Mouse (Mus musculus) embryo, embryonic 9.5 days (tissue): ENCODE data around the gene Arhgap5.
A peak's percentile ranks its signal among the peaks of the same experiment; 100 is the strongest.
"Not testable (repeated sequence)": the region's sequence is repeated elsewhere in the genome, so short reads cannot be mapped to it uniquely, and the experiment has no call there.

Source experiments
- DNase-seq: peaks from one replicate; pipeline ENCODE4 v3.0.0-alpha.2; 2017; ENCODE audit errors: extremely low spot score

The Arhgap5 gene

DNA sequence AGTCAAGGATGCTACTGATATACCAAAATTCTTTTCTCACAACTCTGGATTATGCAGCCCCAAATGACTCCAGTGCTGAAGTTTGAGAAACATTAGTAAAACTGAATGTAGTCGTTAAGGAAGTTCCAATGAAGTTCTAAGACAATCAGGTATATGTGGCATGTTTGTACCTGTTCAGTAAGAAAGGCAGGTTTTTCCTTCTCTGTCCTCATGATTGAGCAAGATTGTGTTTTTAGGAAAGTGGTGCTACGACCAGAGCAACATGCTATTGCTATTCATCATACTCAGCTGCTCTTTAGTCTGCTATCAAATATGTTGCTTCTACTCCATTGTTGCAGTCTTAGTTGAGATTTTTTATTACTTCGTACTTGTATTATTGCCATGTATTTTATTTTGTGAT is 26.0 kb downstream of the Arhgap5 start:
- no peak for DNase-seq

- DNase-seq = no peak
These were observed 37.5 kb downstream of the Arhgap5 start for GRCm38 (mm10) chr12:52541294-52541693.

GRCm38 (mm10) chr12:52544532-52544931 is 40.8 kb downstream of the Arhgap5 start:
- no peak for DNase-seq

GRCm38 (mm10) chr12:52552085-52552484 is 48.3 kb downstream of the Arhgap5 start:
- DNase-seq = no peak

DNA sequence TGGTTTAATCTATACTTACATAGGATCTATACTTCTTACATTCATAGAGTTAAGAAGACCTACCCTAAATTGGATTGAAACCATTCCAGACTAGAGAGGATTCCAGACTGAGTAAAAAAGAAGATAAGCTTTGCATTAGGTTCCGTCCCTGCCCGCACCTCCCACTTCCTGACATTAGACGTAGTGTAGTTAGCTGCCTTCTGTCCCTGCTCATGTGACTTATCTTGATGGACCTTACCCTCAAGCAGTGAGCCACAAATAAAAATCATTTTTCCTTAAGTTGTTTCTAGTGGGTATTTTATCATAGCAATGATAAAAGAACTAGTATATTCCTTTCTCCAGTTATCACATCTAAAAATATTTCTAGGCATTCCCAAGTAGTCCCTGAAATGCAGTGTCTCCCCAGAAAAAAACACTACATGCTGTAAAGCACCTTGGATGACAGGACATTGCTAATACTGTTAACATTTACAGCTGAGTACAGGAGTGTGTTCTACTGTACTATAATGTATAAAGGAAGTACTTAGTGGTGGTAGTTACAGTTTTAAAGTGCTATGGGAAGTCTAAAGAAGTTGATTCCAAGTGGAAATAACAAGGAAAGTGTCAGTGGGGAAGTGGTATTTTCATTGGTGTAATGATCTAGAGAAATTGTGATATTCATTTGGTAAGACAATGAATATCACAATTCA is 51.6 kb downstream of the Arhgap5 start:
- no peak for DNase-seq

DNA sequence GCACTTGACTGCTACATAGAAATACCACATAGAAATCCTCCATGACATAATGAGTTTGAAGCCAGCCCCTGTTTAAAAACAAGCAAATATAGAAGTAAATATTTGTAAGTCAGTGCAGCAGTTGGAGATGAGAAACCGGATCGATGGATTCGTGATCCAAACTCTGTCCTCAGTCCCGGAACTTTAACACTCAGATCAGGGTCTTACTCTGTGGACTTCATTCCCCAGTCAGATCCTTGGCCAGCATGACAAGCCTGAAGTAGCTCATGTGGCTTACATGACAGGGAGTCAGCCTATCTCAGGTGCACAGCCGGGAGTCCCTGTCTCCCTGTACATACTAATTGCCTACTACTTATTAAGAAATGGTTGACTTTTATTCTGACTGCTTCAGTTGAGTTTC is 61.9 kb downstream of the Arhgap5 start:
- no peak for DNase-seq

- DNase-seq = no peak
These were observed 69.6 kb downstream of the Arhgap5 start for GRCm38 (mm10) chr12:52573371-52573770.

DNA sequence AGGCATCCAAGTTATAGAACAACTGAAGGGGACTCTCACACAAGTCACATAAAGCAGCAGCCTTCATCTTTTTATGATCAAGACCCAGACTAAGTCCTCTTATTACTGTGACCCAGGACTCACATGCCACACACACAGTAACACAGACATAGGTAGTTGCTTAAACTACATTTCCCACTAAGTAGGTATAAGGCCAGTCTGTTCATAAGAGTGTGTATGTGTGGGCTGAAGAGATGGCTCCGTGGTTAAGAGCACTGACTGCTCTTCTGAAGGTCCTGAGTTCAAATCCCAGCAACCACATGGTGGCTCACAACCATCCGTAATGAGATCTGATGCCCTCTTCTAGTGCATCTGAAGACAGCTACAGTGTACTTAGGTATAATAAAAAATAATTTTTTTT is 82.7 kb downstream of the Arhgap5 start:
- DNase-seq = not testable (repeated sequence)

GRCm38 (mm10) chr12:52587473-52588010 is 83.8 kb downstream of the Arhgap5 start:
- DNase-seq = no peak

GRCm38 (mm10) chr12:52595389-52596185 is 91.8 kb downstream of the Arhgap5 start:
- DNase-seq = no peak

DNA sequence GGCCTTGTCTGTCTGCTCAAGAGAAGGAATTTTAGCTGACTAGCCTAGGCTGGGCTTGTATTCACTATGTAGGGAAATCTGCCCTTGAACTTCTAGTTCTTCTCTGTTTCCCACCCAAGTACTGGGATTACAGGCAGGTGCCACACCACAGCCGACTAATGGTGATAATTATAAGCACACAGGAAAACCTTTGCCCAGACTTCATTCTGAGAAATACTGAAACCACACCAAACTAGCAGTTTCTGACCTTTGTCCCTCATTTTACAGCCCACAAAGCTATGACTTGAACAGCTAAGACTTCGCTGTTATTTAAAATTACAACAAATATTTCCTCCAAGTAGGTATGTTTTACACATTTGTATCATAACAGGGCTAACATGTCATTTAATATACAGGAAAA is 98.7 kb downstream of the Arhgap5 start:
- no peak for DNase-seq

- peak; percentile 90 for DNase-seq
These were observed 99.3 kb downstream of the Arhgap5 start for GRCm38 (mm10) chr12:52602883-52603694.

DNA sequence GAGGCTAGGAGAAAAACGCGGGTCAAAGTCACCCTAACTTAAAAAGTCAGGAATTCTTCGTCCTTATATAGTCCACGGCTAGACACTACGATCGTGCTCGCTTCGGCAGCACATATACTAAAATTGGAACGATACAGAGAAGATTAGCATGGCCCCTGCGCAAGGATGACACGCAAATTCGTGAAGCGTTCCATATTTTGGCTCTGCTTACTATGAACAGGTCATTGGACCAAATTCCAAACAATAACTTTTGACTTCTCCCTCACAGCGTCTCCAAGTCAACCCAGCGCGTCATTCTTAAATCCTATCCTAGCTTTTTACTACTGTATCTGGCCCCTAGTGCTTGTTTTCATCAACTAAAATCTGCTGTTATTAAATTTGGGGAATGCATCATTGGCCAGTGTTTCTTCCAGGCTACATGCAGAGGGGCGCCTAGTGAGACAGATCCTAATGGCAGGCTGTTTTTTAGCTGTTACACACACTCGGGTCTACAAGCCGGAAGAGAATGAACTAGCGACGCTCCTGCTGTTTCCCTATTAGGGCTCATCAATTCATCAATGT is 100.0 kb downstream of the Arhgap5 start:
- DNase-seq = peak; percentile 86

DNA sequence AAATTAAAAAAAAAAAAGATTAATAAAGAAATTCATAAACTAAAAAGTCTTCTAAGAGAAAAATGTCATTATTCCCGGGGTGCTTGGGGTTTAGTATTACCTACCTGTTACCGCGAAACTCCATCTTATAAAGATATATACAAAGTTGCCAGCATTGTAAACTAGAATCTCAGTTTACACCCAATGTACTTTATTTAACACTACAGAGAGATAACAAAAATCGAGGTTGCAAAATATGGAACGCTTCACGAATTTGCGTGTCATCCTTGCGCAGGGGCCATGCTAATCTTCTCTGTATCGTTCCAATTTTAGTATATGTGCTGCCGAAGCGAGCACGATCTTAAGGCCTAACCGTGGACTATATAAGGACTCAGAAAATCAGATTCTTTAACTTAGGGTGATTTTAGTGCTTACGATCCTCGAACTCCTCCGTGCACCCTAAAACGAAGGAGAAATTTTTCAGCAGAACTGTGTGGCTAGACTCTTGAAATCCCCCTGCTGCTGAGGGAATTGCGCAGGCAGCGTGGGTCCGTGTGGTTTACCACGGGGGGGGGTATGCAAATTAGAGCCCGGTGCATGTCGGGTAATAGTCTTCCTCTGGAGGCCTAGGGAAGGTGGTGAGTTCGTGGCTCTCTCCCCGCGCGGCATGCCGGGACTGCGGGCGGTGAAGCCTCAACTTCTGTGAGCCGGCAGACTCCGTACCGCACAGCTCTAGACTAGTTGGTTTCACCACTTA is 100.7 kb downstream of the Arhgap5 start:
- peak; percentile 92 for DNase-seq

DNA sequence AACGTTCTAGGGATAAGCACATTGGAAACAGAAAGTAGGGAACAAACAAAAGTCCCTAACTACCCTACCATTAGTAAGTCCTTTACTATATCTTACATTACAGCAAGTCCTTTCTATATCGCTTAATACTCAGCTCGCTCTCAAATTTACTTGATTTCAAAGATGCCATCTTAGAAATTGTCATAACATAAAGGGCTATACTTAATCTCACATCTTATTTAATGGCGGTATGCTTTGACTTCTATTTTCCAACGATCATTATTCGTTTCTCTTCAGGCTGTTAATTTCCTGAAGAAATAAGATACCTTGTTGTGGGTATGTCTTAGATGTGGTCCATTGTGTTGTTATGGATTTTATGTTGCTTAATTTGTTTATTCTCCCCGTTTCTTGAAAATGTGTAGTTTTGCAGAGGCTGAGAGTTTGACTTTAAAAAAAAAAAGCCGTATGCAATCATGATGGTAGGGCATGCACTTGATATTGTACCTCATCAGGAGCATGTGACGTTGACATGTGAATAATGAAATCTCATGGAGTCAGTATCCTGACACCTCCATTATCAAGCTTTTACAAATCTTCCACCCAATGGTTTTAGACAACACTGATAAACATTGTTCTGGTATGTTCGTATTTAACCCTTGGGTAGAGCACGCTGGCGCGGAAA is 101.3 kb downstream of the Arhgap5 start:
- DNase-seq = no peak

DNA sequence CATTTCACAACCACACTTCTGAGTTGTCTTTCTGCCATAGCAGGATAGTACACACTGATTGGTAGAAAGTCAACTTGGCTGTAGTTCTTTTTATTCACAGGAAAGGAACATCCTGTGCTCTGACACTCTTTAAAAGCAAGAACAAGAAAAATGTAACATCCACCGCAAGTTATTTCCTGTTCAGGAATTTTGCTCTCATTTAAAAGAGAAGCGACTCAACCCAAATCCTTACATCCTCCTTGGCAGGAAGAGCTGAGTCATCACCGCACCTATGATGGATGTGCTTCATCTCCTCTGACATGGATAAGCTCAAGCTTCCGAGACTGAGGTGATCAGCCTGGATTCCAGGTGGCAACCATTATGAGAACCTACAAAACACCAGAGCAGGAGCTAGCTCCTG is 103.6 kb downstream of the Arhgap5 start:
- no peak for DNase-seq

- no peak for DNase-seq
These were observed 111.9 kb downstream of the Arhgap5 start for GRCm38 (mm10) chr12:52615703-52616102.

- DNase-seq = no peak
These were observed 114.8 kb downstream of the Arhgap5 start for GRCm38 (mm10) chr12:52618418-52619040.

- DNase-seq = no peak
These were observed 115.9 kb downstream of the Arhgap5 start for GRCm38 (mm10) chr12:52619644-52620043.
